Mouse (Mus musculus) ES-Bruce4 (cell line): Measurements from ENCODE around the gene Arhgap40.

Experiments used
- CTCF ChIP-seq: IDR thresholded peaks from one replicate; pipeline ENCODE4 v1.8.1; 2011; ENCODE audit warnings: low read depth, low read length
- EP300 ChIP-seq: IDR thresholded peaks from 2 replicates; pipeline ENCODE4 v1.6.1; 2011; ENCODE audit warnings: low read depth, low read length; ENCODE audit not compliant: insufficient read depth
- POLR2A ChIP-seq: IDR thresholded peaks from one replicate; pipeline ENCODE4 v1.8.1; 2011; ENCODE audit warnings: low read length; ENCODE audit not compliant: insufficient read depth

- TF ChIP-seq CTCF (no peak), POLR2A (no peak), EP300 (no peak)
Observed at GRCm38 (mm10) chr2:158477640-158478039, 35.0 kb upstream of the Arhgap40 start.
